ENCODE assay signal across 7 mouse cellular contexts in genomic region chr8:45884552-45884951, GRCm38 (mm10). TPM values are rescaled to one million over a fixed set of nuclear protein-coding genes. Genes with fewer than 3 reads are reported as not detected.
DNase-seq lines count a peak whose midpoint lies in the region; ATAC-seq and TF ChIP-seq lines count a peak whose summit lies in the region.

No protein-coding gene starts in this region.

- H3K9ac ChIP-seq in heart, embryonic 11.5 days (ENCODE audit: low read depth, low read length) = peak overlapping the region; percentile 79; the same call in 1 of the 2 replicates
- H3K9ac ChIP-seq in midbrain, embryonic 11.5 days (ENCODE audit: low read length) = 0 out of 2 replicates have a peak overlapping the region, but pooled peaks have one; percentile 6

- peaks cover 11% of the 10 kb centered on the region for H3K27me3 ChIP-seq in E14TG2a.4 (ENCODE audit: insufficient read depth, low read length)
- H3K27me3 ChIP-seq in heart, embryonic 11.5 days (ENCODE audit: control insufficient read depth, insufficient read depth, low read length) = no peaks in the 10 kb centered on the region
- H3K27me3 ChIP-seq in midbrain, embryonic 11.5 days (ENCODE audit: control insufficient read depth, insufficient read depth, low read length) = peaks cover 3% of the 10 kb centered on the region

- H3K36me3 ChIP-seq in E14TG2a.4 (ENCODE audit: insufficient read depth, low read length) = no peaks in the 10 kb centered on the region
- H3K36me3 ChIP-seq in heart, embryonic 11.5 days (ENCODE audit: control insufficient read depth, insufficient read depth, low read length) = no peaks in the 10 kb centered on the region
- no peaks in the 10 kb centered on the region for H3K36me3 ChIP-seq in midbrain, embryonic 11.5 days (ENCODE audit: control insufficient read depth, insufficient read depth, low read length)

- H3K9me3 ChIP-seq in E14TG2a.4 (ENCODE audit: low read length) = no peaks in the 10 kb centered on the region
- 0 out of 2 replicates have a peak, but pooled peaks cover 5% of the 10 kb centered on the region for H3K9me3 ChIP-seq in heart, embryonic 11.5 days (replicated peaks; ENCODE audit: control insufficient read depth, low read length)
- H3K9me3 ChIP-seq in midbrain, embryonic 11.5 days (ENCODE audit: control insufficient read depth, low read length) = no peaks in the 10 kb centered on the region

- peak overlapping the region; percentile 76 for H3K4me3 ChIP-seq in E14TG2a.4 (replicated peaks; ENCODE audit: low read length)
- H3K4me3 ChIP-seq in heart, embryonic 11.5 days (ENCODE audit: low read depth, low read length) = peak overlapping the region; percentile 54
- H3K4me3 ChIP-seq in midbrain, embryonic 11.5 days (ENCODE audit: low read depth, low read length) = peak overlapping the region; percentile 30

- H3K27ac ChIP-seq in heart, embryonic 11.5 days (ENCODE audit: low read depth, low read length) = peak overlapping the region; percentile 89
- no peak overlapping the region for H3K27ac ChIP-seq in midbrain, embryonic 11.5 days (ENCODE audit: low read depth, low read length)

- 6% methylated on average over 13 of the region's 13 CpGs for WGBS in heart, embryonic 11.5 days (ENCODE audit: insufficient replicate concordance)
- WGBS in midbrain, embryonic 11.5 days = 11% methylated on average over 13 of the region's 13 CpGs

- peak overlapping the region; percentile 85 for H3K4me2 ChIP-seq in heart, embryonic 11.5 days
- peak overlapping the region; percentile 60 for H3K4me2 ChIP-seq in midbrain, embryonic 11.5 days

- peak; percentile 45 for DNase-seq in brain, adult 2 months (ENCODE audit: low read depth, low spot score)
- peak; percentile 50 for DNase-seq in kidney, postnatal 10 days
- peak; percentile 89 for DNase-seq in midbrain, embryonic 11.5 days (ENCODE audit: low spot score, missing footprints)
- DNase-seq in cerebellum, postnatal 4 days (ENCODE audit: low spot score in 2 of 2) = no peak
- no peak for DNase-seq in left cerebral cortex, adult 9 months (ENCODE audit: low spot score in 2 of 2)

- H3K4me1 ChIP-seq in E14TG2a.4 (replicated peaks; ENCODE audit: low read depth, low read length) = peaks cover 17% of the 10 kb centered on the region
- H3K4me1 ChIP-seq in heart, embryonic 11.5 days (ENCODE audit: control insufficient read depth, insufficient read depth, low read length) = peaks cover 10% of the 10 kb centered on the region
- H3K4me1 ChIP-seq in midbrain, embryonic 11.5 days (ENCODE audit: control insufficient read depth, insufficient read depth, low read length) = peaks cover 9% of the 10 kb centered on the region; the same call in 1 of the 2 replicates

- ATAC-seq in heart, embryonic 11.5 days (replicated peaks; ENCODE audit: insufficient number of reproducible peaks, low FRiP score, low TSS enrichment) = no peak
- ATAC-seq in midbrain, embryonic 11.5 days (ENCODE audit: low FRiP score) = no peak

- TF ChIP-seq CTCF in E14TG2a.4 (conservative IDR thresholded peaks at IDR 0.05; ENCODE audit: low read length) = no peak

RNA-seq across cellular contexts. Expression of gene Pdlim3, which starts 0.7 kb away (rescaled TPM):
- 307 and 355 TPM in 2 replicates for polyA plus RNA-seq in heart, embryonic 11.5 days (2014; fragmentation: Nextera tagmentation; extraction: Ambion mirVana)
- 34.4 and 42.2 TPM in 2 replicates for polyA plus RNA-seq in midbrain, embryonic 11.5 days (2014; fragmentation: Nextera tagmentation; extraction: Ambion mirVana)

RNA-seq across cellular contexts. Expression of gene Ccdc110, which starts 49.9 kb away (rescaled TPM):
- polyA plus RNA-seq in heart, embryonic 11.5 days (2014; fragmentation: Nextera tagmentation; extraction: Ambion mirVana) = 0.07 and 0.31 TPM in 2 replicates
- polyA plus RNA-seq in midbrain, embryonic 11.5 days (2014; fragmentation: Nextera tagmentation; extraction: Ambion mirVana) = 0.19 TPM in 1 of 2 replicates, not detected in the other

Comparison
In these comparisons a context has a peak if more than half of its experiments do, and no peak if none do; other contexts are left out.
1. DNase-seq: peak in brain, adult 2 months (single experiment), kidney, postnatal 10 days (single experiment) and midbrain, embryonic 11.5 days (single experiment); none in cerebellum, postnatal 4 days (0 of 2) and left cerebral cortex, adult 9 months (0 of 2).
2. Peak in every context shown above with its lines, with median percentiles within 50 percentile points of each other: H3K4me3 ChIP-seq.